Mouse (Mus musculus): Measurements from ENCODE around the gene Cdkal1. TPM values are rescaled to one million over a fixed set of nuclear protein-coding genes. Genes with fewer than 3 reads are reported as not detected.
A peak's percentile ranks its signal among the peaks of the same experiment; 100 is the strongest.

The Cdkal1 gene
- polyA plus RNA-seq, 1 experiment from 2014 or later = 33.9 TPM

DNA sequence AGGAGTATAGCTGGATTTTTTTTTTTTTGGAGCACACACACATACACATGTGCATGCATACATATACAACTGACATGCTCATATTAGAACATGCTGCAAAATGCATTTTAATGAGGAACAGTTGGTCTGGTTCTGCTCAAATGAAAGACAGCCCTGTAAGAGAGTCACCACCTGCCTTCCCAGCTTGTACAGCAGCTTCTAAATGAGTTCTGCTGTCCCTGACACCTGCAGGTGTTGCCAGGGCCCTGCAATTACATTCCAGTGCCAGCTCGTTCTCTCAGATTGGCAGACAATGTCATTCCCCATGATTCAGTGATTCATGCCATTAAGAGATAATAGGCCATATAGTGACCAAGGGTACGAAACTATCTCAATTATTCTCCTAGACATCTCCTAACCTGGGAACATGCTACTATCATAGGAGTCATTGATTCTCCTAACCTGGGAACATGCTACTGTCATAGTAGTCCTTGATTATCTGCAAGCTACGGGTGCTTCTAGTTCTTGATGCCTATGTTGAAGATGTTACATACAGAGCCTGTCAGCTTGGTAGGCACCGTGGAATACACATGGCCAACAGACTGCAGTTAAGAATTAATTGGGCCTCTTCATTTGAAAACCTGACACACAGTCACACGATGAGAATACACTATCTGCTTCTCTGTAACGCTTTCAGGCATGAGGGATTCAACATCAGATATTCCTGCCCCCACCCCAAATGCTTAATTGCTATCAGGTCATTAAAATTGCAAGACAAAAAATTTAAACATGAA lies 522.6 kb downstream of the Cdkal1 start:
- Histone ChIP-seq H3K27ac (no peak overlapping the region), H3K9ac (no peak overlapping the region), H3K4me3 (replicated peaks) (no peak overlapping the region), H3K27me3 (no peaks in the 10 kb centered on the region), H3K4me2 (no peak overlapping the region), H3K9me3 (no peaks in the 10 kb centered on the region), H3K4me1 (no peaks in the 10 kb centered on the region), H3K36me3 (replicated peaks) (no peaks in the 10 kb centered on the region)
- 87% methylated on average over 6 of the region's 6 CpGs for WGBS
- ATAC-seq (ENCODE audit: low FRiP score) = no peak

DNA sequence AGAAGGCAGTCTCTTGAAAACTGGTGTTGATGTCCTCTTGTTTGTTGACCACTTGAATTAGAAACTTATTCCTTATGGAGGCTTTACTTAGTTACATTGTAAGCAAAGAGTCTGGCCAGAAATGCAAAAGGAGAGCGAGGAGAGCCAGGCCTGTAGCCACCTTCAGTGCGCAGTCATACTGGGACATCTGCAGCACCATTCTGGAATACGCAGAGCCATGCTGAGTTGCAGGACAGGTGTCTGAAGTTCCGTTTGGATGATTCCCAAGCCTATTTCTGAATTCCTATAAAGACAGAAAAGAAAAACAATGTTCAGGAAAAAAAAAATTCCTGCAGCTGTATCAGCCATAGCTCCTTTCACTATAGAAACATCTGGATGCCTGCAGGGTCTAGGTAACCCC lies 529.5 kb downstream of the Cdkal1 start:
- Histone ChIP-seq H3K9me3 (no peaks in the 10 kb centered on the region), H3K27ac (no peak overlapping the region), H3K4me1 (no peaks in the 10 kb centered on the region), H3K36me3 (replicated peaks) (no peaks in the 10 kb centered on the region; the same call in 1 of the 2 replicates), H3K9ac (no peak overlapping the region), H3K27me3 (no peaks in the 10 kb centered on the region), H3K4me2 (no peak overlapping the region), H3K4me3 (replicated peaks) (no peak overlapping the region)
- 89% methylated on average over 4 of the region's 4 CpGs for WGBS
- no peak for ATAC-seq (ENCODE audit: low FRiP score)

DNA sequence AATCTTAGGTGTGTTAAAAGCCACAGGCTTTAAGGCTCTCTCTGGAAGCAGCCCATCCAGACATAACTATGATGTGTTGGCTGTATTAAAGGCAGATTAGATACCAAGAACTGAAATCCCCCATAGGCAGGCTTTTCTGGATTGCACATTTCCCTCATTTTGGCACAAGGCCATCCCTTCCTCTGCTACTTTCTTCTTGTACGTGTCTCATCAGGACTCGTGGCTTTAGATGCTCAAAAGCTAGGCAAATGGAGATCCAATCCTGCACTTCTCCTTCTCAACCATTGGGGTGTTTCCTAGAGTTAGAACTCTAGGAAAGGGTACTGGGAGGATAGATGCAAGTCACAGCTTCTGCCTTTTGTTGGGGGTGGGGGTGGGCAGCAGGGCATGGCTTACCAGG lies 535.1 kb downstream of the Cdkal1 start:
- Histone ChIP-seq H3K4me2 (no peak overlapping the region), H3K27me3 (no peaks in the 10 kb centered on the region), H3K36me3 (replicated peaks) (no peaks in the 10 kb centered on the region; the same call in 1 of the 2 replicates), H3K9me3 (no peaks in the 10 kb centered on the region), H3K4me3 (replicated peaks) (no peak overlapping the region), H3K27ac (no peak overlapping the region), H3K4me1 (no peaks in the 10 kb centered on the region), H3K9ac (no peak overlapping the region)
- 87% methylated on average over 2 of the region's 2 CpGs for WGBS
- no peak for ATAC-seq (ENCODE audit: low FRiP score)

DNA sequence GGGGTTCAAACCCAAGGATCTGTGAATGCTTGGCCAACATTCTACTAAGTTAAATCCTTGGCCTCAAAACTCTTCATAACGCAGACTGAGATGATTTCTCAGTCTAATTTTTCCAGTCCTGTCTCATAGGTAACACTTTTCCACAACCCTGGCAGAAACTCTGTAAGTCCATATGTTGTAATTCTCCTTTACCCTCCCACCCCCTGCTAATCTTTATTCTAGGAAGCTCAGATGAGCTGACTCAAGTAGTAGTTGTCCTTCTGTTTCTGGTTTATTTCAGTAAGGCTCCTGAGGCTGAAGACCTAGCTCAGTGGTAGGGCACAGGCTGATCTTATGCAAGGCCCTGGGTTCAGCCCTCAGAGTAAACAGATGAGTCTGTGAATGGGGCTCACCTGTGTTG lies 537.8 kb downstream of the Cdkal1 start:
- Histone ChIP-seq H3K9me3 (no peaks in the 10 kb centered on the region), H3K27ac (no peak overlapping the region), H3K36me3 (replicated peaks) (no peaks in the 10 kb centered on the region), H3K4me2 (no peak overlapping the region), H3K9ac (no peak overlapping the region), H3K4me1 (peaks cover 4% of the 10 kb centered on the region; the same call in 1 of the 2 replicates), H3K27me3 (no peaks in the 10 kb centered on the region), H3K4me3 (replicated peaks) (no peak overlapping the region)
- WGBS = 97% methylated on average over 1 of the region's 1 CpGs
- no peak for ATAC-seq (ENCODE audit: low FRiP score)

DNA sequence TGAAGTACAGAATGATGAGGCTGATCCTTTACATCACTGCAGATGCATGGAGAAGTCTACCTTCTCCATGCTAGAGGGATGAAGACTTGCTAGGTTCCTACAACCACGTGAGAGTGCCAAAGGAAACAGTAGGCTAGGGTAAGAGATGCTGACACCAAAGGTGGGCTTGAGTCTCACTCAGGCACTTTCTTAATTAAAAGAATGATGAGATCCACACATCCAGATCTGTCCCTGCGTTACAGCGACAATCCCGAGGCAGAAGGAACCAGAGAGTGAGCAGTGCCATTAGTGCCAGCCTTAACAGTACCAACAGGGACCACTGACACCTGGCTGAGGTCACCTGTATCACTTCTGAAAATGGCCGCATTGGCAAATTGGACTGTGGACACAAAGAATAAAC lies 539.2 kb downstream of the Cdkal1 start:
- no peak for ATAC-seq (ENCODE audit: low FRiP score)
- no peaks in the 10 kb centered on the region for H3K36me3 ChIP-seq (replicated peaks)
- no peak overlapping the region for H3K9ac ChIP-seq
- H3K9me3 ChIP-seq = no peaks in the 10 kb centered on the region
- H3K27ac ChIP-seq = no peak overlapping the region
- H3K4me2 ChIP-seq = no peak overlapping the region
- WGBS = 91% methylated on average over 5 of the region's 5 CpGs
- peaks cover 9% of the 10 kb centered on the region; the same call in 1 of the 2 replicates for H3K4me1 ChIP-seq
- no peaks in the 10 kb centered on the region for H3K27me3 ChIP-seq
- H3K4me3 ChIP-seq (replicated peaks) = no peak overlapping the region

DNA sequence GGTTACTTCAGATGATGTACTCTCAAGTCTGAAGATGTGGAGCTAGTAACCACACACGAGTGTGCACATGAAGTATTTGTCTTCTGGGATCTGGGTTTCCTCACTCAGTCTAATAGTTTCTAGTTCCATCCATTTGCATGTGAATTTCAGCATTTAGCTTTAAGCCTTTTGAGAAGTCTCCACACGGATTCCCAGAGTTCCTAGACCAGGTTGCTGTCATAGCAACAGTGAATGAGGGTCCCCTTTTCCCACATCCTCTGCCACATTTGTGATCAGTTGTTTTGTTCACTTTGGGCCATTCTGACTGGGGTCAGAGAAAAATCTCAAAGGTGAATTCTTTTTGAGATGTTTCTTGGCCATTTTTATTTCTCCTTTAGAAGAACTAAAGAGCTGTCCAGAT lies 543.4 kb downstream of the Cdkal1 start:
- WGBS = 13% methylated on average over 2 of the region's 2 CpGs
- Histone ChIP-seq H3K27me3 (no peaks in the 10 kb centered on the region), H3K4me2 (no peak overlapping the region), H3K9me3 (no peaks in the 10 kb centered on the region), H3K9ac (no peak overlapping the region), H3K27ac (no peak overlapping the region), H3K4me3 (replicated peaks) (no peak overlapping the region), H3K4me1 (peaks cover 22% of the 10 kb centered on the region), H3K36me3 (replicated peaks) (no peaks in the 10 kb centered on the region)
- ATAC-seq (ENCODE audit: low FRiP score) = 0 out of 2 replicates have a peak, but pooled peaks have one; percentile 44

DNA sequence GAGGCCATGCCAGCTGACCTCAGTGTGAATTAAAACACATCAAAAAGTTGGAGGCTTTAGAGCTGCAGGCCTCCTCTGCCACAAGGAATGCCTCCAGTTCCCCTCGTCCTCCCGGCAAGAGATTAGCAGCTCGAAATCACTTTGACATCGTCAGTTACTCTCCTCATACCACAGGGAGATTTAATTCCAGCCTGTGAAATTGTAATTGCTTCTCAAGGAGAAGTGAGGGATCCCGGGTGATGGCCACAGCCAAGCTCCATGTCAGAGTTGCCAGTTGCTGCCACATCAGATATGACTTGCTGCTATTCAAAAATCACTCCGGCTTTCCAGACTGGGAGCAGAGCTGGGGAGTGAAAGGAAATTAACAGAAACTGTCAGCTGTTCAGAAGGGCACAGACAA lies 548.1 kb downstream of the Cdkal1 start:
- peak; percentile 17; the same call in 1 of the 2 replicates for ATAC-seq (ENCODE audit: low FRiP score)
- Histone ChIP-seq H3K9ac (no peak overlapping the region), H3K4me3 (replicated peaks) (no peak overlapping the region), H3K4me2 (no peak overlapping the region), H3K9me3 (no peaks in the 10 kb centered on the region), H3K27me3 (no peaks in the 10 kb centered on the region), H3K4me1 (peaks cover 18% of the 10 kb centered on the region), H3K36me3 (replicated peaks) (no peaks in the 10 kb centered on the region), H3K27ac (no peak overlapping the region)
- 39% methylated on average over 6 of the region's 6 CpGs for WGBS

DNA sequence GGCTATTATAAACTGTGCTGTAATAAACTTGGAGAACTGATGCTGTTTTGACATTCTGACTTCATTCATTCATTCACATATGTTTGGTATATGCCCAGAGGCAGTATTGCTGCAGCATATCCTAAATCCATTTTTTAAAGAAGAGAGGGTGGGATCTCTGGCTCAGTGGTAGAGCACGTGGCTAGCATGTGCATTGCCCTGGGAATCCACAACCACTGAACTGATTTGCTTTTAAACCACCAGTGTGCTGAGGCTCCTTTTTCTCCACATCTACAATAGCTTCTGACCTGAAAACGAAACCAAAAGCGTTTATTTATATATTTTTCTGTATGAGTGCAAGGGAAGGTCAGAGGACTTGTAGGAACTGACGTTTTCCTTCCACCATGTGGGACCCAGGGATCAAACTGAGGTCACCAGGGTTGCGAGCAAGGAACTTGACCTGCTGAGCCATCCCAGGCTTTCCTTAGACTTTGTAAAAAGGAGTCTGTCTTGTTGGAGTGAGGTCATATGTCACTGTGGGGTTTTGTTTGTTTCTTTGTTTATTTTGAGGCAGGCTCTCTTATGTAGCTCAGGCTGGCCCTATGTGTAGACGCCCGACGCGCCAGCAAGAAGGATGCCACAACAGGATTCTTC lies 562.8 kb downstream of the Cdkal1 start:
- Histone ChIP-seq H3K4me3 (replicated peaks) (no peak overlapping the region), H3K9ac (no peak overlapping the region)

DNA sequence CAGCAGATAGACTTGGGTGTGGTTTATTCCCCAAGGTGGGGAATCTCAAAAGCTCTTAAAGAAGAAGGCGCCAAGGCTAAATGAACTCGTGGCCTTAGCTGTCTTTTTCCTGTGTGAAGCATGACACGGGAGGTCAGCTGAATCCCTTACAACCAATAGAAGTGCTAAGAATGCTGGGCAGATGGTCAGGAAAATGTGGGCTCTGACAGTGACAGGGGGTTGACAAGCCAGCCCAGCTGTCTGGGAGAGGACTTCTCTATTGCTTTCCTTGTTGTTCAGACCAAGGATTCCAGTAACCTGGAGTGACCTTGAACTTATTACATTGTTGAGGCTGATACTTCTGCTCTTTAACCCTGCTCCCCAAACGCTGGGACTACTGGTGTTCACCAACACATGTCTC lies 564.9 kb downstream of the Cdkal1 start:
- Histone ChIP-seq H3K27me3 (no peaks in the 10 kb centered on the region), H3K27ac (no peak overlapping the region), H3K9me3 (no peaks in the 10 kb centered on the region), H3K9ac (no peak overlapping the region), H3K4me2 (no peak overlapping the region), H3K4me3 (replicated peaks) (no peak overlapping the region), H3K4me1 (no peaks in the 10 kb centered on the region), H3K36me3 (replicated peaks) (no peaks in the 10 kb centered on the region)
- 82% methylated on average over 4 of the region's 4 CpGs for WGBS
- ATAC-seq (ENCODE audit: low FRiP score) = no peak

More for the DNA sequence above, 562.8 kb downstream of the Cdkal1 start:
- ATAC-seq (ENCODE audit: low FRiP score) = no peak
- no peaks in the 10 kb centered on the region for H3K27me3 ChIP-seq
- no peaks in the 10 kb centered on the region for H3K9me3 ChIP-seq
- no peak overlapping the region for H3K27ac ChIP-seq
- no peaks in the 10 kb centered on the region for H3K4me1 ChIP-seq
- no peak overlapping the region for H3K4me2 ChIP-seq
- WGBS = 89% methylated on average over 9 of the region's 9 CpGs
- no peaks in the 10 kb centered on the region for H3K36me3 ChIP-seq (replicated peaks)

DNA sequence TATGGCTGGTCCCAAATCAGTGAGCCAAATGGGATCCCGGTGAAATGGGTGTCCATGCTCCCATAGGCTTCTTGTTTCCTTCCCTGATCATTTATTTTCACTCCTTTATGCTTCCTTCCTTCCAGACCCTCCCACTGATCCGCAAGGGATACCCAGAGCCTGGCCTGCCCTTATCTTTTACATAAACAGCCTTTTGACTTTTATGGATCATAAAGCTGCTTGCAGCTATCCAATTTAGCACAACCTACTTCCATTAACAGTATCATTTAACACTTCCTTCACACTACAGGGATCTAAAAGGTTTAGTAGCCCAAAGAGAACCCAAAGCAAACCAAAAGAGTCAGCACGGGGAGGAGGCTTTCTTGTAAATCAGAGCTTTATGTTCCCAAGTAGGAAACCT lies 570.4 kb downstream of the Cdkal1 start:
- WGBS = 78% methylated on average over 3 of the region's 3 CpGs
- H3K4me3 ChIP-seq (replicated peaks) = no peak overlapping the region

DNA sequence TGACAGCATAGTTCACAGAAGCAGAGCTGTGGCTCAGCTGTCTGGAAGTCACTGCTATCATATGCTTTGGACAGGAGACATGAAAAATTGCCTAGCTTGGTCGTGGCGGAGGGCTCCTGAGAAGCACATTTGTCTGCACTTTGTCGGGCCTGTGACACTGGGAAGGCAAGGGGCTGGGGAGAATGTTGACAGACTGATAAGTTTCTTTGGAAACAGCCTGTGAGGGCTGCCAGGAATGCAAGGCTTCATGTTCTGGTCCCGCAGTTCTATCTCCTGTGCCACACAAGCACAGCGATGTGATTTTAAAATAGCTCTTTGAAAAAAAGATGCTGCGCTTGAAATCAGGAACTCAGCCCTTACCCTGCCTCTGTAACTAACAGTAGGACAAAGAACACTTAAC lies 573.9 kb downstream of the Cdkal1 start:
- ATAC-seq (ENCODE audit: low FRiP score) = no peak
- H3K9ac ChIP-seq = no peak overlapping the region
- 0 out of 2 replicates have a peak, but pooled peaks cover 5% of the 10 kb centered on the region for H3K27me3 ChIP-seq
- no peak overlapping the region for H3K27ac ChIP-seq
- peaks cover 8% of the 10 kb centered on the region; the same call in 1 of the 2 replicates for H3K4me1 ChIP-seq
- WGBS = 90% methylated on average over 6 of the region's 6 CpGs
- H3K9me3 ChIP-seq = no peaks in the 10 kb centered on the region
- no peak overlapping the region for H3K4me2 ChIP-seq
- no peak overlapping the region for H3K4me3 ChIP-seq (replicated peaks)
- H3K36me3 ChIP-seq (replicated peaks) = no peaks in the 10 kb centered on the region

More for the DNA sequence above, 570.4 kb downstream of the Cdkal1 start:
- 0 out of 2 replicates have a peak, but pooled peaks cover 5% of the 10 kb centered on the region for H3K27me3 ChIP-seq
- H3K4me2 ChIP-seq = no peak overlapping the region
- no peak overlapping the region for H3K9ac ChIP-seq
- H3K36me3 ChIP-seq (replicated peaks) = no peaks in the 10 kb centered on the region
- H3K4me1 ChIP-seq = no peaks in the 10 kb centered on the region
- no peak overlapping the region for H3K27ac ChIP-seq
- no peaks in the 10 kb centered on the region for H3K9me3 ChIP-seq
- ATAC-seq (ENCODE audit: low FRiP score) = no peak

DNA sequence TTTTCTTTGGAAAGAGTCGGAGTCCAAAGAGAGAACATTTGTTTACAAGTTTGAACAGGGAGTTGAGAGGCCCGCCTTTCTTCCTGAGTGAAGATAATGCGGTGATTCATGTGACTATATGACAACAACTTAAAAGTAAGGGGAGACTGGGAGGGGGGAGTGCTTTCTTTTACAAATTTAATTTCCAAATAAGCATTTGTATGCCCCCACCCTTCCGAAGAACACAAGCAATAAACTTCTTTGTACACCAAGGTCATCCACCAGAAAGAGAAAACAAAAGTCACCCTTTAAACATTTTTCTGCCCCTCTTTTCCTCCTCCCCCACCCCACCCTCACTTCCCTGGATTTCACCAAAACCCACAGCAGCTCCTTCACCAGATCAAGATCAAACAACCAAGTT lies 577.3 kb downstream of the Cdkal1 start:
- Histone ChIP-seq H3K9ac (no peak overlapping the region), H3K4me3 (replicated peaks) (no peak overlapping the region), H3K4me1 (peaks cover 22% of the 10 kb centered on the region), H3K27me3 (no peaks in the 10 kb centered on the region), H3K36me3 (replicated peaks) (no peaks in the 10 kb centered on the region), H3K27ac (no peak overlapping the region), H3K4me2 (no peak overlapping the region), H3K9me3 (no peaks in the 10 kb centered on the region)
- WGBS = 59% methylated on average over 4 of the region's 4 CpGs
- ATAC-seq (ENCODE audit: low FRiP score) = no peak

DNA sequence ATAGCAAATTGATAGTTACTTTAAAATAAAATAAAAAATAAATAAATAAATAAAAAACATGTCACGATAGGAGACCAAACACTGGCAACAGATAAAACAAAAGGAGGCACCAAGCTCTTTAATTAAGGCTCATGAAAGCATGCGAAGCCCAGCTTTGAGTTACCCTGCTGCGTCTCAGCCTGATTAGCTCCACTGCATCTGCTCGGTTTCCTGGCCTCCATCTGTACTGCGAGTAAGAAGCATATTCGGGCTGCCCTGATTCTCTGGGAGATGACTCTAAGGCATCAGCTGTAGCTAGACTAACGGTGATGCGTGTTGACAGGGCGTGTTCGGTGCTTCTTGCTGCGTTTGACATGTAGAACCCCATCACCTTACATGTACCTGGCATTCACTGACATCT lies 581.2 kb downstream of the Cdkal1 start:
- H3K9ac ChIP-seq = no peak overlapping the region
- peak overlapping the region; percentile 76 for H3K27ac ChIP-seq
- H3K9me3 ChIP-seq = no peaks in the 10 kb centered on the region
- no peaks in the 10 kb centered on the region for H3K27me3 ChIP-seq
- H3K4me1 ChIP-seq = peaks cover 23% of the 10 kb centered on the region
- ATAC-seq (ENCODE audit: low FRiP score) = peak; percentile 80
- WGBS = 36% methylated on average over 11 of the region's 11 CpGs
- H3K4me2 ChIP-seq = 0 out of 2 replicates have a peak overlapping the region, but pooled peaks have one; percentile 8
- H3K4me3 ChIP-seq (replicated peaks) = no peak overlapping the region
- H3K36me3 ChIP-seq (replicated peaks) = no peaks in the 10 kb centered on the region
